Mouse (Mus musculus) lung, embryonic 16.5 days (tissue): Measurements from ENCODE around the gene Kcnab3. TPM values are rescaled to one million over a fixed set of nuclear protein-coding genes. Genes with fewer than 3 reads are reported as not detected.

Experiments used
- ATAC-seq: fragments of 200-750 bp; cut with Nextera tagmentation; 2 replicates; pipeline ENCODE4 v1.8.0; 2017; ENCODE audit warnings: low read depth, mild to moderate bottlenecking, moderate library complexity
- H3K27ac ChIP-seq: fragments of 300-500 bp; sonication (generic); 2 replicates; pipeline ENCODE4 v1.5.1; 2014; ENCODE audit warnings: mild to moderate bottlenecking, control low read depth, low read length
- H3K27me3 ChIP-seq: fragments of 300-500 bp; sonication (generic); 2 replicates; pipeline ENCODE4 v1.6.1; 2014; ENCODE audit warnings: low read depth, low read length, mixed read lengths; ENCODE audit not compliant: control insufficient read depth, insufficient read depth
- H3K36me3 ChIP-seq: fragments of 300-500 bp; sonication (generic); 2 replicates; pipeline ENCODE4 v1.6.1; 2014; ENCODE audit warnings: low read length; ENCODE audit not compliant: control insufficient read depth, insufficient read depth
- H3K4me1 ChIP-seq: fragments of 300-500 bp; sonication (generic); replicated peaks from 2 replicates; pipeline ENCODE4 v1.6.1; 2014; ENCODE audit warnings: low read length, mixed read lengths; ENCODE audit not compliant: control insufficient read depth, insufficient read depth
- H3K4me2 ChIP-seq: fragments of 300-500 bp; sonication (generic); 2 replicates; pipeline ENCODE4 v1.6.1; 2014; ENCODE audit warnings: low read depth, low read length, control low read depth
- H3K4me3 ChIP-seq: fragments of 300-500 bp; sonication (generic); 2 replicates; pipeline ENCODE4 v1.5.1; 2014; ENCODE audit warnings: mild to moderate bottlenecking, low read length, control low read depth
- H3K9ac ChIP-seq: fragments of 300-500 bp; sonication (generic); 2 replicates; pipeline ENCODE4 v1.6.1; 2014; ENCODE audit warnings: low read length, control low read depth
- H3K9me3 ChIP-seq: fragments of 300-500 bp; sonication (generic); 2 replicates; pipeline ENCODE4 v1.6.1; 2016; ENCODE audit warnings: low read length; ENCODE audit not compliant: control insufficient read depth
- WGBS: fragments of 180-500 bp; shearing (Covaris S2); extraction: QIAGEN DNeasy Blood & Tissue Kit; methylation state at CpG from one replicate; pipeline ENCODE4 v1.1.7; 2014; 5-methylcytosine and 5-hydroxymethylcytosine counted together
- polyA plus RNA-seq: library from polyadenylated mRNA; unstranded; fragments of >200 nt; fragmentation: Nextera tagmentation; extraction: Ambion mirVana; gene quantifications from 2 replicates; pipeline ENCODE4 v1.2.1, GENCODE M21; 2015

Kcnab3 gene
- polyA plus RNA-seq, 1 experiment from 2014 or later: 1.6 TPM

DNA sequence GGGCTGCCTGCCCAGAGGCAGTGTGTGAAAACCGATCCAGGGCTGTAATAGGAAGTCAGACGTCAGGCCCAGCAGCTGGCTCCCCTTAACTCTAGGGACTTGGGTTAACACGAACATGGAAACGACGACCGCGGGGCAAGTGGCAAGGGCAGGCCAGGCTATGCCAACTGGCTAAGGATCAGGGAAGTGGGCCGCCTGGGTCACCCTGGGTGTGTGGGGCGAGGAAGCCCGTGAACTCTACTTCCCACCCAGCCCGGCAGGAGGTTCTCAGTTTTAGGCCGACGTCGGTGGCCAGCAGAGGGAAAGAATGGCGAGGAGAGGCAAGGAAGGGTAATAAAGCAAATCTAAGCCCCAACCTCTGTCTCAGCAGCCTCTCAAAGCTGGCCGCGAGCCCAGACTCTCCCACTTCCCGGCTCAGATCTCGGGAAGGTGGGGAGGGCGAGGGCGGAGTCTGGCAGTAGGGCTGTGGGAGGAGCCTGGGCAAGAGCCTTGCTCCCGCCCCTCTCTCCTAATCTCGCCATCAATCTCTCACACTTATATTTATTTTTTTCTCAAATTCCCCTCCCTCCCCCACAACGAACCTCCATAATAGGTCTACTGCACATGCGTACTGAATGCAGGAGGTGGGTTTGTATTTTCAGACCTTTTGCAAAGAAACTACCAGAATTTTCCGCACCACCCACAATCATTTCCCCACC, 40.2 kb downstream of the Kcnab3 start:
- peaks cover 42% of the 10 kb centered on the region for H3K4me1 ChIP-seq
- WGBS: under 1% methylated on average over 26 of the region's 26 CpGs

DNA sequence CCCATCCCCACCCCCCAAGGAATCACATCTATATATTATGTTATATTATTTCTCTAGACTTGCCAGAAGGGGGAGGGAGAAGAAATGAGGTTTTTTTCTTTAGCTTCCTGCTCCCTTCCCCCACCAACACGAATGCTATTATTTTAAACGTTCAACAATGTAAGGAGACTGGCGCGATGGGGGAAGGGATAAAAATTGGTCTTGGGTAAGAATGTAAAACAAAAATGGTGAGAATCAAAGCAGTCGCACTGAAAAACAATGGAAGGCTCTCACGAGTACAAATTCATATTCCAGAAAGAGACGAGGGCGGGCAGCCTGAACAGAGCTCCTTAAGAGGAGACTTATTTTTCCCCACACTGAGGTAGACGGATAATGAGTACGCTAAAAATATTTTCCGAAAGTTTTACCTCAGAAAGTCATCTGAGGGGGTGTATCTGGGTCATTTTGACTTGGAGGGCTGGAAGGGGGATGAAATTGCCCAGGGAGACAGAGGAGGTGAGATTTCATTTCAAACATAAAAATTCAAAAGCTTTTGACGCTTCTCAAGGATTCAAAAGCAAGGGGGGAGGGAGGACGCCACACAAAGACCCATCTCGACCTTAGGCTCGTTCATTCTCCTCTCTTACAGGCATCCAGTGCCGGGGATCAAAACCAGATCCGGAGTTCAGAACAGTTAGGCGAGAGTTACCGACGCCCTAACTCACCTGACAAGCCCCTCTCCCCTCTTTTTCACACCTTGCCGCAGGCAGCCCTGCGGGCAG, 41.0 kb downstream of the Kcnab3 start:
- under 1% methylated on average over 22 of the region's 22 CpGs for WGBS
- Histone ChIP-seq H3K4me1 (peaks cover 49% of the 10 kb centered on the region), H3K9ac (peak overlapping the region; percentile 100), H3K36me3 (peaks cover 14% of the 10 kb centered on the region), H3K27me3 (no peaks in the 10 kb centered on the region), H3K27ac (peak overlapping the region; percentile 100), H3K9me3 (no peaks in the 10 kb centered on the region), H3K4me2 (peak overlapping the region; percentile 94), H3K4me3 (peak overlapping the region; percentile 90)
- ATAC-seq: no peak

More for the DNA sequence above, 40.2 kb downstream of the Kcnab3 start:
- Histone ChIP-seq H3K9ac (peak overlapping the region; percentile 70), H3K9me3 (no peaks in the 10 kb centered on the region), H3K27ac (peak overlapping the region; percentile 100), H3K27me3 (no peaks in the 10 kb centered on the region), H3K4me3 (peak overlapping the region; percentile 90), H3K36me3 (peaks cover 20% of the 10 kb centered on the region), H3K4me2 (peak overlapping the region; percentile 94)
- ATAC-seq: peak; percentile 85

DNA sequence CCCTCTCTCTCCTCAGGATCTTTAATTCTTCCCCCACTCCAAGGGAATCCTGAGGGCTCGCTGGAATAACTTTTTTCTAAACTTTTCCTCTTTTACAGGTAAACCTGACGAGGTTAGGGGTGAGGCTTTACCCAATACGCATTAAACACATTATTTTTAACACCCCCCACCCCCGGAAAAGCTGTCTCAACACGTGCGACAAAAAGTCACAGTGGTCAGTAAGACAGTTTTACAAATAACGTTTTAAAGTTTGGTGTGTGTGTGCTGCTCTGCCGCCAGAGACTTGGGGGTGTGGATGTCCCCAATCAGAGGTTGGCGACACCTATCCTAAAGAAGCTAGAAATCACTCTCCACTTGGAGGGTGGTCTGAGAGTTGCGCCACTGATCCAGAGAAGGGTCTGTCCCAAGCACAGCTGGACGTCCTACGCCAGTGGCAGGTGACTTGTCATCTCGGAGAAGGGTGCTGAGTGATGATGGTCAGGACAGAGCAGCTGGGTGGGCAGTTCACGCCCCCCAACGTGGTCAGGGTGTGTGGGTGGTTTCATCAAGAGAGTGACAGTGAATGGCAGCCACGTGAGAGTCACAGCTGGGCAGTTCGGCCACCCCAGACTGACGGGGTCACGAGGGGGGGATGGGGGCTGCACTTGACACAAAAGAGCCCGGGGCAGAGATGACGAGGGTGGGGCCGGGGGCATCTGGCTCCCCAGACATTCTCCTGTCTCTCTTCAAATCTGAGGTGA, 41.7 kb downstream of the Kcnab3 start:
- ATAC-seq: no peak
- Histone ChIP-seq H3K9me3 (no peaks in the 10 kb centered on the region), H3K4me2 (peak overlapping the region; percentile 94), H3K4me1 (peaks cover 52% of the 10 kb centered on the region), H3K27ac (peak overlapping the region; percentile 100), H3K9ac (peak overlapping the region; percentile 100), H3K36me3 (peaks cover 12% of the 10 kb centered on the region), H3K4me3 (peak overlapping the region; percentile 90), H3K27me3 (no peaks in the 10 kb centered on the region)
- under 1% methylated on average over 22 of the region's 22 CpGs for WGBS

DNA sequence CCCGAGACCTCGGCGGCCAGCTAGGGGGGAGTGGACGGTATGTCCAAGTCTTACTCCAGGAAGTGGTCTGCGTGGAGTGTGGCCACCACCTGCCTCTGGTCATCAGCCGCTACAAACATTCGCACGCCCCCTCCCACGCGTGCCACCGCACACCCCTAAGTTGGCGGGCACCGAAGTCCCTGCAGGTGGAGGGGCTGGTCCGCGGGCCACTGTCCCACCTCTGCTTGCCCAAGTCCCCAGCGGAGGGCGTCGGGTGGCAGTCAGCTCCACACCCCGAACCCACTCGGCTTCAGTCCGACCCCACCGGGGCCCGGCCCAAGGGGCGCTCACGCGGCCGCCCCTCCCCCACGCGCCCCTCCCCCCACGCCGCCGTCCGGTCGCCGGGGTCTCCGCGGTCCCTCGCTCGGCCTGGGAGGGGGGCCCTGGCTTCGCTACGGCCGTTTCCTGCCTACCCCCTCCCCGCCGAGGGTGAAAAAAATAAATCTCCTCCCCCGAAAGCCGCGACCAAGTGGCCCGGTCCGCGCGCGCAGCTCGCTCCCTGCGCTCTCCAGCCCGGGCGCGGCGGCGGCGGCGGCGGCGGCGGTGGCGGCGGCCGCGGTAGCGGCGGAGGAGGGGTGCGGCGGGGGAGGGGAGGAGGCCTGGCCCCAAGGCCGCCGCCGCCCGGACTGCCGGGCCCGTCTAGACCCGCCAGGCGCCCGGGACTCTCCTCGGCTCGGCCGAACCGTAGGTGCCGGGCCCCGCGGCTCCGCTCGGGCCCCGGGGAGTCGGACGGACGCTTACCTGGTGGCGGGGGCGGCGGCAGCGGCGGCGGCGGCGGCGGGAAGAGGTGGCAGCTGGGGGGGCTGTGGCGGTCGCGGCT, 42.5 kb downstream of the Kcnab3 start:
- H3K9me3 ChIP-seq: no peaks in the 10 kb centered on the region
- H3K4me3 ChIP-seq: peak overlapping the region; percentile 90
- no peaks in the 10 kb centered on the region for H3K27me3 ChIP-seq
- H3K36me3 ChIP-seq: peaks cover 9% of the 10 kb centered on the region
- ATAC-seq: 0 out of 2 replicates have a peak, but pooled peaks have one; percentile 0
- peaks cover 53% of the 10 kb centered on the region for H3K4me1 ChIP-seq
- WGBS: under 1% methylated on average over 48 of the region's 106 CpGs
- H3K9ac ChIP-seq: peak overlapping the region; percentile 100
- peak overlapping the region; percentile 94 for H3K4me2 ChIP-seq
- H3K27ac ChIP-seq: peak overlapping the region; percentile 100

DNA sequence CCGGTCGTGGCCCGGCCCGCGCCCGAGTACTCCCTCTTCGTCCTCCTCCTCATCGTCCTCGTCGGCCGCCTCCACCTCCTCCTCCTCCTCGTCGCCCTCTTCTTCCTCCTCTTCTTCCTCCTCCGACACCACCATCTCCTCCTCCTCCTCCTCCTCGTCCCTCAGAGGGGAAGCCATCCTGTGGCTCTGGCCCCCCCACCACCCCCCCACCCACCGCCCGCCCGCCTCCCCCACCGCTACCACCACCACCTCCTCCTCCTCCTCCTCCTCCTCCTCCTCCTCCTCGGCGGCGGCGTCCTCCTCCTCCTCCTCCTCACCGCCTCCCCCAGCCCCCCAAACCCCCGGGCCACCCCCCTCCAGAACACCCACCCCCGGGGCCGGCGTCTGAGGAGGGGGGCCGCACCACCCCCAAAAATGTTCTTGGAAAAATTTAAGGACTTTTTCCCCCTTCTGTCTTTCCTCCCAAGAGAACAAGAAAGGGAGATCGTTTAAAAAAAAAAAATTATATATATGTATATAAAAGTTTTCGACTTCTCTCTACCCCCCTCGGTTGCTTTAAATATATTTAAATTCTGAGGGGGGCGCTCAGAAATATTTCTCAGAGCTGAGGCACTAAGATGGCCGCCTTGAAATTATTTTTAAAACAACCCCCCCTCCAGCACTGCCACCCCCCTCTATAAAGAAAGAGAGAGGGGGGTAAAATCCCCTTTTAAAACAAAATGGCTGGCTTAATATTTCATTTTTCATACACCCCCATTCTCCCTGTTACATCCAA, 43.3 kb downstream of the Kcnab3 start, which contains the start of gene Chd3:
Chd3 (minus strand) TSS at position 192 of the 775 bp plus-strand sequence.
- Histone ChIP-seq H3K4me3 (peak within 1 kb of the TSS; percentile 90), H3K4me2 (peak within 1 kb of the TSS; percentile 94), H3K27ac (peak within 1 kb of the TSS; percentile 100), H3K9me3 (no peaks in the 10 kb centered on the region), H3K9ac (peak within 1 kb of the TSS; percentile 100), H3K27me3 (no peaks in the 10 kb centered on the region), H3K36me3 (peaks cover 7% of the 10 kb centered on the region), H3K4me1 (peaks cover 45% of the 10 kb centered on the region)
- no peak for ATAC-seq
- WGBS: 1% methylated on average over 11 of the region's 34 CpGs

DNA sequence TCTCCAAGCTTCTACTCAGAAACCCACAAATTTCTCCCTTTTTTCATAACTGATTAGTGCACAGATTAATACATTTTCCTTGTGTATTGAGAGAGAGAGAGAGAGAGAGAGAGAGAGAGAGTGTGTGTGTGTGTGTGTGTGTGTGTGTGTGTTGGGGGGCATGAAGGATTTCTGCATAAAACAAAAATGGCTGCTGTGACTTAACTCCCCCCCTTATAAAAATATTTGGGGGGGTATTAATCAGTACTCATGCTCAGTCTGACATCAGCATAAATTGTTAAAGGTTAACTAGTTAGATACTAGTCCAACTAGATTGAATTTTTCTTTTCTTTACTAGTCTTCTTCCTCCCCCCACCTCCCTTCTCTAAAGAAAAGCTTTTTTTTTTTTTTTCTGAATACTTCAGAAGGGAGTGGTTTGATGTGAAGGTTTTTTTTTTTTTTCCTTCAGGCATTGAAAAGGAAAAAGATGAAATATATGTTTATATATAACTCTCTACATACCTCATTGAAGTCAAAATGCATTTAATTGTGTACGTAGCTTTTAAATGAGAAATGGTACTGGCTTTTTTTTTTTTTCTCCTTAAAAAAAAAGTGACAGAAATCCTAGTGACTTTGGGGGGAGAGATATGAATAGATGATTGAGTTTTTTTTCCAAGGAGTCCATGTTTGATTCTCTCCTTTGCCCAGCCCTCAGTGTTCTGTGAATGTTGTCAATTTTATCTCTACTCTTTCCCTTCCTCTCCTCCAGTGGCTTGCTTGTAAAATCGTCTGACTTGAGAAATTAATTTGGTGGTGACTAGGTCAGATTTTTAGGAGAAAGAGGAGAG, 44.1 kb downstream of the Kcnab3 start:
- peaks cover 37% of the 10 kb centered on the region for H3K4me1 ChIP-seq
- H3K36me3 ChIP-seq: peaks cover 7% of the 10 kb centered on the region
- no peaks in the 10 kb centered on the region for H3K9me3 ChIP-seq
- H3K4me3 ChIP-seq: peak overlapping the region; percentile 90
- no peak for ATAC-seq
- H3K9ac ChIP-seq: peak overlapping the region; percentile 100
- peak overlapping the region; percentile 100 for H3K27ac ChIP-seq
- 9% methylated on average over 2 of the region's 2 CpGs for WGBS
- peak overlapping the region; percentile 94 for H3K4me2 ChIP-seq
- no peaks in the 10 kb centered on the region for H3K27me3 ChIP-seq

DNA sequence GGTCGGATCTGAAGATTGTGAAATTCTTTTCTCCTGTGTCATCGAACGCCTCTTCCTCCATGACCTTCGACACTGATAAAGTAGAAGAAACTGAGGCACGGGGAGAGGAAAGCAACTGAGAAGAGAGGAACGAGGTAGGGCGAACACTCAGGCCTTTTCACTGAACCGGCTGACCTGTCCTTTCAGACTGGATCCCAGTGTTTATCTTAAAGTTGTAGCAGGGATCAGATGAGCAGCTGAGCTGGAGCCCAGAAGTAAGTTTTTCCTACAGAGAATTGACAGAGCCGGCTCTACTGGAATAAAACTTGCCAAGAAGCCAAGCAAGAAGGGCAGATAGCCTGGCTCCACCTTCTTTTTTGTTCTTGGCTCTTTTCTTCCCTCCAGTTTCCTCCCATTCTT, 44.8 kb downstream of the Kcnab3 start:
- Histone ChIP-seq H3K36me3 (peaks cover 7% of the 10 kb centered on the region), H3K4me1 (peaks cover 31% of the 10 kb centered on the region), H3K27ac (peak overlapping the region; percentile 93), H3K27me3 (no peaks in the 10 kb centered on the region), H3K9ac (peak overlapping the region; percentile 50), H3K4me3 (peak overlapping the region; percentile 16), H3K4me2 (peak overlapping the region; percentile 49), H3K9me3 (no peaks in the 10 kb centered on the region)
- ATAC-seq: no peak
- WGBS: 13% methylated on average over 9 of the region's 9 CpGs
